Mouse (Mus musculus): Measurements from ENCODE around the gene Emilin1. TPM values are rescaled to one million over a fixed set of nuclear protein-coding genes. Genes with fewer than 3 reads are reported as not detected.
A peak's percentile ranks its signal among the peaks of the same experiment; 100 is the strongest.

Emilin1 gene
- polyA plus RNA-seq, 1 experiment from 2014 or later, result 79.7 TPM

- H3K4me1 ChIP-seq (ENCODE audit: control insufficient read depth, insufficient read depth, low read length), result peaks cover 18% of the 10 kb centered on the region
- WGBS, result 23% methylated on average over 7 of the region's 7 CpGs
- ATAC-seq (replicated peaks; ENCODE audit: insufficient number of reproducible peaks, low FRiP score, low TSS enrichment, low read depth), result no peak
Observed at GRCm38 (mm10) chr5:30909300-30909659, 3.9 kb upstream of the Emilin1 start.

GRCm38 (mm10) chr5:30909863-30910262, 3.3 kb upstream of the Emilin1 start:
- Histone ChIP-seq H3K9me3 (replicated peaks; ENCODE audit: control insufficient read depth, low read length) (no peaks in the 10 kb centered on the region), H3K9ac (replicated peaks; ENCODE audit: low read length) (no peak overlapping the region), H3K4me3 (ENCODE audit: low read depth, low read length) (no peak overlapping the region), H3K4me1 (ENCODE audit: control insufficient read depth, insufficient read depth, low read length) (peaks cover 18% of the 10 kb centered on the region), H3K27me3 (ENCODE audit: control insufficient read depth, insufficient read depth, low read length) (no peaks in the 10 kb centered on the region), H3K36me3 (replicated peaks; ENCODE audit: control insufficient read depth, insufficient read depth, low read depth, low read length) (peaks cover 6% of the 10 kb centered on the region; the same call in 1 of the 2 replicates), H3K27ac (replicated peaks; ENCODE audit: low read depth, low read length) (no peak overlapping the region), H3K4me2 (ENCODE audit: low read depth, low read length) (no peak overlapping the region)
- ATAC-seq (replicated peaks; ENCODE audit: insufficient number of reproducible peaks, low FRiP score, low TSS enrichment, low read depth) (no peak), DNase-seq (ENCODE audit: low spot score) (no peak)
- WGBS, result 76% methylated on average over 7 of the region's 7 CpGs

More at GRCm38 (mm10) chr5:30909300-30909659, 3.9 kb upstream of the Emilin1 start:
- H3K36me3 ChIP-seq (replicated peaks; ENCODE audit: control insufficient read depth, insufficient read depth, low read depth, low read length), result peaks cover 6% of the 10 kb centered on the region; the same call in 1 of the 2 replicates
- no peak overlapping the region; the same call in 1 of the 2 replicates for H3K4me2 ChIP-seq (ENCODE audit: low read depth, low read length)
- H3K27me3 ChIP-seq (ENCODE audit: control insufficient read depth, insufficient read depth, low read length), result no peaks in the 10 kb centered on the region
- H3K27ac ChIP-seq (replicated peaks; ENCODE audit: low read depth, low read length), result peak overlapping the region; percentile 87
- H3K9ac ChIP-seq (replicated peaks; ENCODE audit: low read length), result no peak overlapping the region
- no peaks in the 10 kb centered on the region for H3K9me3 ChIP-seq (replicated peaks; ENCODE audit: control insufficient read depth, low read length)
- no peak overlapping the region for H3K4me3 ChIP-seq (ENCODE audit: low read depth, low read length)
- DNase-seq (ENCODE audit: low spot score), result no peak

- H3K9ac ChIP-seq (replicated peaks; ENCODE audit: low read length), result no peak overlapping the region
- peaks cover 3% of the 10 kb centered on the region; the same call in 1 of the 2 replicates for H3K36me3 ChIP-seq (replicated peaks; ENCODE audit: control insufficient read depth, insufficient read depth, low read depth, low read length)
- no peak overlapping the region for H3K4me2 ChIP-seq (ENCODE audit: low read depth, low read length)
- ATAC-seq (replicated peaks; ENCODE audit: insufficient number of reproducible peaks, low FRiP score, low TSS enrichment, low read depth) (no peak), DNase-seq (ENCODE audit: low spot score) (no peak)
- no peaks in the 10 kb centered on the region for H3K9me3 ChIP-seq (replicated peaks; ENCODE audit: control insufficient read depth, low read length)
- H3K4me1 ChIP-seq (ENCODE audit: control insufficient read depth, insufficient read depth, low read length), result peaks cover 18% of the 10 kb centered on the region
- H3K4me3 ChIP-seq (ENCODE audit: low read depth, low read length), result no peak overlapping the region
- H3K27ac ChIP-seq (replicated peaks; ENCODE audit: low read depth, low read length), result no peak overlapping the region
- no peaks in the 10 kb centered on the region for H3K27me3 ChIP-seq (ENCODE audit: control insufficient read depth, insufficient read depth, low read length)
Observed at GRCm38 (mm10) chr5:30910481-30910880, 2.7 kb upstream of the Emilin1 start.

- peak overlapping the region; percentile 74 for H3K9ac ChIP-seq (replicated peaks; ENCODE audit: low read length)
- H3K27me3 ChIP-seq (ENCODE audit: control insufficient read depth, insufficient read depth, low read length), result no peaks in the 10 kb centered on the region
- no peak overlapping the region for H3K4me3 ChIP-seq (ENCODE audit: low read depth, low read length)
- H3K9me3 ChIP-seq (replicated peaks; ENCODE audit: control insufficient read depth, low read length), result no peaks in the 10 kb centered on the region
- ATAC-seq (replicated peaks; ENCODE audit: insufficient number of reproducible peaks, low FRiP score, low TSS enrichment, low read depth) (no peak), DNase-seq (ENCODE audit: low spot score) (peak; percentile 33)
- no peaks in the 10 kb centered on the region; the same call in 1 of the 2 replicates for H3K36me3 ChIP-seq (replicated peaks; ENCODE audit: control insufficient read depth, insufficient read depth, low read depth, low read length)
- 42% methylated on average over 5 of the region's 5 CpGs for WGBS
- H3K4me1 ChIP-seq (ENCODE audit: control insufficient read depth, insufficient read depth, low read length), result peaks cover 13% of the 10 kb centered on the region
- H3K27ac ChIP-seq (replicated peaks; ENCODE audit: low read depth, low read length), result peak overlapping the region; percentile 94
- H3K4me2 ChIP-seq (ENCODE audit: low read depth, low read length), result no peak overlapping the region
Observed at GRCm38 (mm10) chr5:30912156-30912555, 1.0 kb upstream of the Emilin1 start.

GRCm38 (mm10) chr5:30914101-30914635, 966 bp downstream of the Emilin1 start:
- WGBS, result 23% methylated on average over 7 of the region's 7 CpGs
- H3K9me3 ChIP-seq (replicated peaks; ENCODE audit: control insufficient read depth, low read length), result no peaks in the 10 kb centered on the region
- peaks cover 5% of the 10 kb centered on the region for H3K36me3 ChIP-seq (replicated peaks; ENCODE audit: control insufficient read depth, insufficient read depth, low read depth, low read length)
- ATAC-seq (replicated peaks; ENCODE audit: insufficient number of reproducible peaks, low FRiP score, low TSS enrichment, low read depth) (no peak), DNase-seq (ENCODE audit: low spot score) (no peak)
- no peaks in the 10 kb centered on the region for H3K27me3 ChIP-seq (ENCODE audit: control insufficient read depth, insufficient read depth, low read length)
- H3K4me2 ChIP-seq (ENCODE audit: low read depth, low read length), result peak overlapping the region; percentile 89
- H3K27ac ChIP-seq (replicated peaks; ENCODE audit: low read depth, low read length), result peak overlapping the region; percentile 94
- H3K9ac ChIP-seq (replicated peaks; ENCODE audit: low read length), result peak overlapping the region; percentile 74
- peaks cover 7% of the 10 kb centered on the region for H3K4me1 ChIP-seq (ENCODE audit: control insufficient read depth, insufficient read depth, low read length)
- H3K4me3 ChIP-seq (ENCODE audit: low read depth, low read length), result peak overlapping the region; percentile 60

GRCm38 (mm10) chr5:30914849-30915248, 1.6 kb downstream of the Emilin1 start:
- Histone ChIP-seq H3K4me1 (ENCODE audit: control insufficient read depth, insufficient read depth, low read length) (peaks cover 7% of the 10 kb centered on the region), H3K4me2 (ENCODE audit: low read depth, low read length) (peak overlapping the region; percentile 89), H3K36me3 (replicated peaks; ENCODE audit: control insufficient read depth, insufficient read depth, low read depth, low read length) (peaks cover 5% of the 10 kb centered on the region), H3K4me3 (ENCODE audit: low read depth, low read length) (peak overlapping the region; percentile 60), H3K9ac (replicated peaks; ENCODE audit: low read length) (peak overlapping the region; percentile 74), H3K27ac (replicated peaks; ENCODE audit: low read depth, low read length) (peak overlapping the region; percentile 94), H3K27me3 (ENCODE audit: control insufficient read depth, insufficient read depth, low read length) (no peaks in the 10 kb centered on the region), H3K9me3 (replicated peaks; ENCODE audit: control insufficient read depth, low read length) (no peaks in the 10 kb centered on the region)
- ATAC-seq (replicated peaks; ENCODE audit: insufficient number of reproducible peaks, low FRiP score, low TSS enrichment, low read depth) (no peak), DNase-seq (ENCODE audit: low spot score) (no peak)
- WGBS, result 50% methylated on average over 6 of the region's 6 CpGs

GRCm38 (mm10) chr5:30915456-30915855, 2.3 kb downstream of the Emilin1 start:
- DNase-seq (ENCODE audit: low spot score) (no peak), ATAC-seq (replicated peaks; ENCODE audit: insufficient number of reproducible peaks, low FRiP score, low TSS enrichment, low read depth) (peak; percentile 22)
- Histone ChIP-seq H3K27me3 (ENCODE audit: control insufficient read depth, insufficient read depth, low read length) (no peaks in the 10 kb centered on the region), H3K9ac (replicated peaks; ENCODE audit: low read length) (peak overlapping the region; percentile 74), H3K27ac (replicated peaks; ENCODE audit: low read depth, low read length) (peak overlapping the region; percentile 81), H3K4me3 (ENCODE audit: low read depth, low read length) (peak overlapping the region; percentile 60), H3K9me3 (replicated peaks; ENCODE audit: control insufficient read depth, low read length) (no peaks in the 10 kb centered on the region), H3K36me3 (replicated peaks; ENCODE audit: control insufficient read depth, insufficient read depth, low read depth, low read length) (peaks cover 8% of the 10 kb centered on the region), H3K4me1 (ENCODE audit: control insufficient read depth, insufficient read depth, low read length) (peaks cover 7% of the 10 kb centered on the region), H3K4me2 (ENCODE audit: low read depth, low read length) (peak overlapping the region; percentile 89)
- 54% methylated on average over 9 of the region's 9 CpGs for WGBS

- Histone ChIP-seq H3K9ac (replicated peaks; ENCODE audit: low read length) (no peak overlapping the region; the same call in 1 of the 2 replicates), H3K4me3 (ENCODE audit: low read depth, low read length) (peak overlapping the region; percentile 60)
- peak; percentile 98 for DNase-seq (ENCODE audit: low spot score)
Observed at GRCm38 (mm10) chr5:30915974-30916433, 2.8 kb downstream of the Emilin1 start.

More at GRCm38 (mm10) chr5:30915974-30916433, 2.8 kb downstream of the Emilin1 start:
- ATAC-seq (replicated peaks; ENCODE audit: insufficient number of reproducible peaks, low FRiP score, low TSS enrichment, low read depth), result peak; percentile 40; the same call in 1 of the 2 replicates
- peak overlapping the region; percentile 81; the same call in 1 of the 2 replicates for H3K27ac ChIP-seq (replicated peaks; ENCODE audit: low read depth, low read length)
- peaks cover 7% of the 10 kb centered on the region for H3K4me1 ChIP-seq (ENCODE audit: control insufficient read depth, insufficient read depth, low read length)
- peak overlapping the region; percentile 89 for H3K4me2 ChIP-seq (ENCODE audit: low read depth, low read length)
- no peaks in the 10 kb centered on the region for H3K27me3 ChIP-seq (ENCODE audit: control insufficient read depth, insufficient read depth, low read length)
- H3K9me3 ChIP-seq (replicated peaks; ENCODE audit: control insufficient read depth, low read length), result no peaks in the 10 kb centered on the region
- H3K36me3 ChIP-seq (replicated peaks; ENCODE audit: control insufficient read depth, insufficient read depth, low read depth, low read length), result peaks cover 8% of the 10 kb centered on the region
- 7% methylated on average over 7 of the region's 7 CpGs for WGBS

Measured in embryonic facial prominence, embryonic 11.5 days (tissue).